Mouse (Mus musculus): ENCODE results near the gene Gm44502.
"Not testable (repeated sequence)": the region's sequence is repeated elsewhere in the genome, so short reads cannot be mapped to it uniquely, and the experiment has no call there.

The Gm44502 gene

GRCm38 (mm10) chr15:89454857-89455256 lies 25.4 kb upstream of the Gm44502 start:
- DNase-seq (ENCODE audit: low read depth in 2 of 2, low spot score in 2 of 2), result no peak

- no peak for DNase-seq (ENCODE audit: low read depth in 2 of 2, low spot score in 2 of 2)
These were observed 24.5 kb upstream of the Gm44502 start, which contains the start of gene Mapk8ip2 for GRCm38 (mm10) chr15:89453865-89454478. Mapk8ip2 (plus strand) TSS chr15:89453913.

- DNase-seq (ENCODE audit: low read depth in 2 of 2, low spot score in 2 of 2), result peak in 1 of 2 experiments; percentile 36
These were observed 23.7 kb upstream of the Gm44502 start for GRCm38 (mm10) chr15:89452906-89453864.

- no peak for DNase-seq (ENCODE audit: low read depth in 2 of 2, low spot score in 2 of 2)
These were observed 13.1 kb upstream of the Gm44502 start for GRCm38 (mm10) chr15:89442486-89443070.

GRCm38 (mm10) chr15:89435878-89436277 lies 6.4 kb upstream of the Gm44502 start:
- no peak for DNase-seq (ENCODE audit: low read depth in 2 of 2, low spot score in 2 of 2)

- DNase-seq (ENCODE audit: low read depth in 2 of 2, low spot score in 2 of 2), result no peak
These were observed 4.6 kb upstream of the Gm44502 start for GRCm38 (mm10) chr15:89434136-89434535.

GRCm38 (mm10) chr15:89432946-89433345 lies 3.5 kb upstream of the Gm44502 start:
- no peak for DNase-seq (ENCODE audit: low read depth in 2 of 2, low spot score in 2 of 2)

- DNase-seq (ENCODE audit: low read depth in 2 of 2, low spot score in 2 of 2), result no peak
These were observed 2.3 kb upstream of the Gm44502 start for GRCm38 (mm10) chr15:89431806-89432205.

- no peak for DNase-seq (ENCODE audit: low read depth in 2 of 2, low spot score in 2 of 2)
These were observed 1.8 kb upstream of the Gm44502 start for GRCm38 (mm10) chr15:89431271-89431670.

- not testable (repeated sequence) for DNase-seq (ENCODE audit: low read depth in 2 of 2, low spot score in 2 of 2)
These were observed 1.3 kb upstream of the Gm44502 start for GRCm38 (mm10) chr15:89430771-89431170.

- DNase-seq (ENCODE audit: low read depth in 2 of 2, low spot score in 2 of 2), result no peak
These were observed 845 bp upstream of the Gm44502 start for GRCm38 (mm10) chr15:89430341-89430740.

- peak in 1 of 2 experiments; percentile 9 for DNase-seq (ENCODE audit: low read depth in 2 of 2, low spot score in 2 of 2)
These were observed 610 bp downstream of the Gm44502 start for GRCm38 (mm10) chr15:89428821-89429351.

GRCm38 (mm10) chr15:89428136-89428790 lies 1.2 kb downstream of the Gm44502 start:
- no peak for DNase-seq (ENCODE audit: low read depth in 2 of 2, low spot score in 2 of 2)

GRCm38 (mm10) chr15:89426716-89427115 lies 2.8 kb downstream of the Gm44502 start:
- no peak for DNase-seq (ENCODE audit: low read depth in 2 of 2, low spot score in 2 of 2)

- DNase-seq (ENCODE audit: low read depth in 2 of 2, low spot score in 2 of 2), result no peak
These were observed 3.8 kb downstream of the Gm44502 start, which contains the start of gene Cpt1b for GRCm38 (mm10) chr15:89425711-89426121. Cpt1b (minus strand) TSS chr15:89425863.

- no peak for DNase-seq (ENCODE audit: low read depth in 2 of 2, low spot score in 2 of 2)
These were observed 4.9 kb downstream of the Gm44502 start for GRCm38 (mm10) chr15:89424621-89425020.

GRCm38 (mm10) chr15:89421938-89422337 lies 7.6 kb downstream of the Gm44502 start:
- no peak for DNase-seq (ENCODE audit: low read depth in 2 of 2, low spot score in 2 of 2)

- DNase-seq (ENCODE audit: low read depth in 2 of 2, low spot score in 2 of 2), result no peak
These were observed 14.2 kb downstream of the Gm44502 start for GRCm38 (mm10) chr15:89415282-89415681.

GRCm38 (mm10) chr15:89410118-89410517 lies 19.4 kb downstream of the Gm44502 start, which contains the start of gene Syce3:
Syce3 (minus strand) TSS chr15:89410503.
- no peak for DNase-seq (ENCODE audit: low read depth in 2 of 2, low spot score in 2 of 2)

- no peak for DNase-seq (ENCODE audit: low read depth in 2 of 2, low spot score in 2 of 2)
These were observed 22.8 kb downstream of the Gm44502 start for GRCm38 (mm10) chr15:89406691-89407090.
